Mouse (Mus musculus): ENCODE results near the gene Atp13a2. TPM values are rescaled to one million over a fixed set of nuclear protein-coding genes. Genes with fewer than 3 reads are reported as not detected.

Gene Atp13a2
- total and polyA plus RNA-seq, 3 experiments: 29.0 to 65.4 TPM; not detected in 1

- no peaks in the 10 kb centered on the region for H3K36me3 ChIP-seq (ENCODE audit: control insufficient read depth in 1 of 2, insufficient read depth in 2 of 2, low read length in 2 of 2)
- no peak for TF ChIP-seq MXI1 (IDR thresholded peaks at IDR 0.05; ENCODE audit: low read depth, low read length)
- TF ChIP-seq GABPA (IDR thresholded peaks at IDR 0.05; ENCODE audit: low read depth, low read length): no peak
- TF ChIP-seq SMC3 (IDR thresholded peaks at IDR 0.05; ENCODE audit: low read depth, low read length): no peak
- no peak for TF ChIP-seq MEF2A (IDR thresholded peaks at IDR 0.05; ENCODE audit: extremely low read depth, insufficient replicate concordance, low read depth, low read length, poor library complexity, severe bottlenecking)
- no peak for TF ChIP-seq HCFC1 (IDR thresholded peaks at IDR 0.05; ENCODE audit: low read depth, low read length)
- TF ChIP-seq ELF1 (IDR thresholded peaks at IDR 0.05; ENCODE audit: low read depth, low read length): no peak
- no peak for TF ChIP-seq RAD21 (IDR thresholded peaks at IDR 0.05; ENCODE audit: low read depth, low read length)
- TF ChIP-seq ETS1 (IDR thresholded peaks at IDR 0.05; ENCODE audit: low read depth, low read length): no peak
- no peak for TF ChIP-seq MYB (IDR thresholded peaks at IDR 0.05; ENCODE audit: low read depth, low read length)
- no peak for TF ChIP-seq NELFE (IDR thresholded peaks at IDR 0.05; ENCODE audit: low read depth, low read length)
- TF ChIP-seq CTCF (IDR thresholded peaks at IDR 0.05 in 2 of 3, conservative IDR thresholded peaks at IDR 0.05 in 1 of 3; ENCODE audit: control insufficient read depth in 1 of 3, insufficient read depth in 1 of 3, low read depth in 2 of 3, low read length in 3 of 3, poor library complexity in 1 of 3, severe bottlenecking in 1 of 3): no peak
- no peak for TF ChIP-seq EP300 (IDR thresholded peaks at IDR 0.05; ENCODE audit: low read depth in 1 of 2, low read length in 2 of 2)
- no peak for TF ChIP-seq POLR2AphosphoS2 (IDR thresholded peaks at IDR 0.05; ENCODE audit: low read length)
- TF ChIP-seq UBTF (IDR thresholded peaks at IDR 0.05; ENCODE audit: borderline replicate concordance, insufficient read depth, low read depth, low read length): no peak
- no peak for TF ChIP-seq TCF12 (IDR thresholded peaks at IDR 0.05; ENCODE audit: low read depth, low read length)
- TF ChIP-seq MYC (IDR thresholded peaks at IDR 0.05; ENCODE audit: low read depth, low read length): no peak
- no peak for TF ChIP-seq MAZ (IDR thresholded peaks at IDR 0.05; ENCODE audit: low read depth, low read length)
- no peak for TF ChIP-seq ZKSCAN1 (IDR thresholded peaks at IDR 0.05; ENCODE audit: low read depth, low read length)
- H3K4me1 ChIP-seq (ENCODE audit: control insufficient read depth in 1 of 2, insufficient read depth in 2 of 2, low read length in 2 of 2): no peaks in the 10 kb centered on the region
- H3K27me3 ChIP-seq (ENCODE audit: control insufficient read depth in 1 of 2, insufficient read depth in 2 of 2, low read length in 2 of 2): no peaks in the 10 kb centered on the region
- H3K9ac ChIP-seq (ENCODE audit: control insufficient read depth, low read depth, low read length, poor library complexity, severe bottlenecking): no peak overlapping the region
- H3K9me3 ChIP-seq (replicated peaks; ENCODE audit: insufficient read depth, low read length): no peaks in the 10 kb centered on the region
- no peak overlapping the region for H3K4me3 ChIP-seq (ENCODE audit: control insufficient read depth in 1 of 2, insufficient read depth in 1 of 2, low read depth in 2 of 2, low read length in 2 of 2)
- no peaks in the 10 kb centered on the region for H3K79me2 ChIP-seq (ENCODE audit: control insufficient read depth, insufficient read depth, low read length, poor library complexity)
- peak; percentile 39 for DNase-seq (ENCODE audit: low read depth, low spot score)
- no peak overlapping the region for H3K27ac ChIP-seq (ENCODE audit: control insufficient read depth, low read depth, low read length)
Observed at GRCm38 (mm10) chr4:141033606-141034549, 47.2 kb downstream of the Atp13a2 start.

GRCm38 (mm10) chr4:141041117-141041516, 54.4 kb downstream of the Atp13a2 start:
- Histone ChIP-seq H3K27me3 (ENCODE audit: control insufficient read depth in 1 of 2, insufficient read depth in 2 of 2, low read length in 2 of 2) (no peaks in the 10 kb centered on the region), H3K79me2 (ENCODE audit: control insufficient read depth, insufficient read depth, low read length, poor library complexity) (no peaks in the 10 kb centered on the region), H3K9ac (ENCODE audit: control insufficient read depth, low read depth, low read length, poor library complexity, severe bottlenecking) (no peak overlapping the region), H3K27ac (ENCODE audit: control insufficient read depth, low read depth, low read length) (no peak overlapping the region), H3K9me3 (replicated peaks; ENCODE audit: insufficient read depth, low read length) (no peaks in the 10 kb centered on the region), H3K4me3 (ENCODE audit: control insufficient read depth in 1 of 2, insufficient read depth in 1 of 2, low read depth in 2 of 2, low read length in 2 of 2) (no peak overlapping the region), H3K4me1 (ENCODE audit: control insufficient read depth in 1 of 2, insufficient read depth in 2 of 2, low read length in 2 of 2) (no peaks in the 10 kb centered on the region), H3K36me3 (ENCODE audit: control insufficient read depth in 1 of 2, insufficient read depth in 2 of 2, low read length in 2 of 2) (no peaks in the 10 kb centered on the region)
- TF ChIP-seq POLR2AphosphoS2 (IDR thresholded peaks at IDR 0.05; ENCODE audit: low read length) (no peak), RCOR1 (IDR thresholded peaks at IDR 0.05; ENCODE audit: low read depth, low read length) (no peak), USF2 (IDR thresholded peaks at IDR 0.05; ENCODE audit: borderline replicate concordance in 1 of 2, insufficient read depth in 1 of 2, low read depth in 1 of 2, low read length in 2 of 2) (no peak), UBTF (IDR thresholded peaks at IDR 0.05; ENCODE audit: borderline replicate concordance, insufficient read depth, low read depth, low read length) (no peak), ZC3H11A (IDR thresholded peaks at IDR 0.05; ENCODE audit: low read depth, low read length) (no peak), MYC (IDR thresholded peaks at IDR 0.05; ENCODE audit: low read depth, low read length) (no peak), E2F4 (IDR thresholded peaks at IDR 0.05; ENCODE audit: borderline replicate concordance, low read depth, low read length) (no peak), TCF12 (IDR thresholded peaks at IDR 0.05; ENCODE audit: low read depth, low read length) (no peak), EP300 (IDR thresholded peaks at IDR 0.05; ENCODE audit: low read depth in 1 of 2, low read length in 2 of 2) (no peak), JUND (IDR thresholded peaks at IDR 0.05; ENCODE audit: low read depth, low read length) (no peak), ELF1 (IDR thresholded peaks at IDR 0.05; ENCODE audit: low read depth, low read length) (no peak), GABPA (IDR thresholded peaks at IDR 0.05; ENCODE audit: low read depth, low read length) (no peak), GATA1 (IDR thresholded peaks at IDR 0.05; ENCODE audit: low read depth, low read length) (no peak), NELFE (IDR thresholded peaks at IDR 0.05; ENCODE audit: low read depth, low read length) (no peak), MAX (IDR thresholded peaks at IDR 0.05; ENCODE audit: low read length) (no peak), CHD2 (IDR thresholded peaks at IDR 0.05; ENCODE audit: low read length) (no peak), ETS1 (IDR thresholded peaks at IDR 0.05; ENCODE audit: low read depth, low read length) (no peak), MAZ (IDR thresholded peaks at IDR 0.05; ENCODE audit: low read depth, low read length) (no peak)
- DNase-seq (ENCODE audit: low read depth, low spot score): no peak

All from MEL (cell line).